Mouse (Mus musculus): ENCODE measurements around the gene Bicc1.

- TF ChIP-seq CTCF (IDR thresholded peaks at IDR 0.05; ENCODE audit: borderline replicate concordance, control insufficient read depth, extremely low read depth, insufficient read depth, low read length, poor library complexity) (no peak), POLR2A (IDR thresholded peaks at IDR 0.05; ENCODE audit: control insufficient read depth, extremely low read depth, insufficient read depth, low read length, poor library complexity) (no peak)
These were observed 5.9 kb downstream of the Bicc1 start for GRCm38 (mm10) chr10:71153610-71154009.
